Mouse (Mus musculus): ENCODE measurements around the gene Ddx39.

Gene Ddx39

DNA sequence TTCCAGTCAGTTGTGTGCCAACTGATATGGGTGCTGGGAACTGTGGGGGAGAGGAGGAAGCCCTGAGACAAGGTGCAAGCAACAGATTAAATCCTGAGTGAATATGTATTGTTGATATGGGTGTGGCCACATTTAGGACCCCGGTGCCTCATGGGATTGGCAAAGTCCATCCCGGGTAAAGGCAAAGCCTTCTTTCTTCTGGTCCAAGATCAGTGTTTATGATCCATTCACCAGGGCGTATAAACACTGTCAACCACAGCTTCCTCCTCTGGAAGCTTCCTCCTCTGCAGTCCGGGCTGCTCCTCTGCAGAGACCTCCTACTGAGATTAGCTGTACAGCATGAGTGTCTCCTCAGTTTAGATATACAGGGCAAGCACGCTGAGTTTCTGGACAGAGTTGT lies 53.5 kb downstream of the Ddx39 start:
- DNase-seq (ENCODE audit: low spot score in 2 of 2) = no peak

- no peak for DNase-seq (ENCODE audit: low spot score in 2 of 2)
Measured at GRCm38 (mm10) chr8:83769720-83770119, 54.7 kb downstream of the Ddx39 start.

GRCm38 (mm10) chr8:83770669-83771068 lies 55.7 kb downstream of the Ddx39 start:
- no peak for DNase-seq (ENCODE audit: low spot score in 2 of 2)

DNA sequence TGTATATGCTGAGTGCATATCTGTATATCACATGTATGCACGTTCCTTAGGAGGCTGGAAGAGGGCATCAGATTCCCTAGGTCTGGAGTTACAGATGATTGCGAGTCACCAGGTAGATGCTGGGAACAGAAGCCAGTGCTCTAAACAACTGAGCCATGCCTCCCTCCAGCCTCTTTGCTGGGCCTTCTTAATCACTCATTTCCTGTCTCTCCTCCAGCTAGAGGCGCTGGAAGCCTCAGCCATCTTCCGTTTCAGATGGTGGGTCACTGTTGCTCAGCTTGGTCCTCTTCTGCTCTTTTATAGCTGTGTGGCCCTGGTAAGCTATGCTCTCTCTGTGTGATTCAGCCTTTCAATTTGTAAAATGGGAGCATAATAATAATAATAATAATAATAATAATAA lies 56.8 kb downstream of the Ddx39 start:
- no peak for DNase-seq (ENCODE audit: low spot score in 2 of 2)

GRCm38 (mm10) chr8:83772701-83773451 lies 57.9 kb downstream of the Ddx39 start:
- peak in 1 of 2 experiments; percentile 58 for DNase-seq (ENCODE audit: low spot score in 2 of 2)

DNA sequence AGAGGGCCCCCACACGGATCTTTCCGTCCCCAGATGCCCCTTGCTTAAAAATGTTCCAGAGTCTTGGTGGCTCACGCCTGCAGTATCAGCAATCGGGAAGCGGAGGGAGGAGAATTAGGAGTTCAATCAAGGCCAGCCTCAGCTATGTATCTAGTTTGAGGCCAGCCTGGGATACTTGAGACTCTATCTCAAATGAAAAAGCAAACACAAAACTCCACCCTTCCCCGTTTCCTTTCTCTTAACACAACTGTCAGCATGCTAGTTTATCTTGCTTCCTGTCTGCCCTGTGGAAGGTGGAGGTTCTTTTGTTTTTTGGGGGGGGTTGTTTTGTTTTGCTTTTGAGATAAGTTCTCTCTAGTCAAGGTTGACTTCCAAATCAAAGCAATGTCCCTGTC lies 58.5 kb downstream of the Ddx39 start:
- DNase-seq (ENCODE audit: low spot score in 2 of 2) = no peak

GRCm38 (mm10) chr8:83774221-83774620 lies 59.2 kb downstream of the Ddx39 start:
- DNase-seq (ENCODE audit: low spot score in 2 of 2) = no peak

All from urinary bladder, postnatal 36 days (tissue).